Mouse (Mus musculus) myocyte (in vitro differentiated cells): Measurements from ENCODE around the gene Tjp1. TPM values are rescaled to one million over a fixed set of nuclear protein-coding genes. Genes with fewer than 3 reads are reported as not detected.

ENCODE experiments used
- H3K27me3 ChIP-seq: one replicate; pipeline ENCODE4 v1.6.1; 2011; ENCODE audit not compliant: control insufficient read depth, insufficient read depth, insufficient read length
- H3K36me3 ChIP-seq: one replicate; pipeline ENCODE4 v1.6.1; 2011; ENCODE audit not compliant: control insufficient read depth, insufficient read depth
- H3K4me2 ChIP-seq: one replicate; pipeline ENCODE4 v1.6.1; 2011; ENCODE audit warnings: low read depth, control low read depth
- H3K4me3 ChIP-seq: one replicate; pipeline ENCODE4 v1.5.1; 2011; ENCODE audit warnings: mild to moderate bottlenecking, control low read depth, moderate library complexity
- H3K79me2 ChIP-seq: one replicate; pipeline ENCODE4 v1.6.1; 2011; ENCODE audit not compliant: control insufficient read depth, insufficient read depth
- H3ac ChIP-seq: one replicate; pipeline ENCODE4 v1.6.1; 2011; ENCODE audit not compliant: control insufficient read depth, insufficient read length
- CEBPB ChIP-seq: IDR thresholded peaks from 2 replicates; pipeline ENCODE4 v1.6.1; 2011; ENCODE audit warnings: mild to moderate bottlenecking, moderate library complexity; ENCODE audit not compliant: poor library complexity, insufficient read depth, severe bottlenecking
- E2F4 ChIP-seq: IDR thresholded peaks from one replicate; pipeline ENCODE4 v1.6.1; 2011; ENCODE audit warnings: mild to moderate bottlenecking, control low read depth, moderate library complexity; ENCODE audit not compliant: insufficient read depth
- MAX ChIP-seq: IDR thresholded peaks from one replicate; pipeline ENCODE4 v1.6.1; 2011; ENCODE audit warnings: low read depth, mild to moderate bottlenecking, control low read depth
- MYOD1 ChIP-seq, 3 experiments: IDR thresholded peaks; one replicate each; pipeline ENCODE4 v1.6.1; 2011; ENCODE audit warnings: control low read depth in 2 of 3, low read depth in 2 of 3, mild to moderate bottlenecking in 2 of 3, moderate library complexity in 1 of 3; ENCODE audit not compliant: insufficient read length in 2 of 3, control insufficient read depth in 1 of 3
- MYOG ChIP-seq, 3 experiments: IDR thresholded peaks; one replicate each; pipeline ENCODE4 v1.6.1; 2011; ENCODE audit warnings: control low read depth in 2 of 3, low read depth in 2 of 3, mild to moderate bottlenecking in 2 of 3; ENCODE audit not compliant: insufficient read length in 2 of 3, control insufficient read depth in 1 of 3, insufficient read depth in 1 of 3
- POLR2A ChIP-seq: IDR thresholded peaks from one replicate; pipeline ENCODE4 v1.6.1; 2011; ENCODE audit warnings: low read depth, mild to moderate bottlenecking, control low read depth, moderate library complexity; ENCODE audit not compliant: insufficient read length
- POLR2AphosphoS2 ChIP-seq: IDR thresholded peaks from one replicate; pipeline ENCODE4 v1.6.1; 2011; ENCODE audit warnings: low read depth, control low read depth; ENCODE audit not compliant: insufficient read length
- REST ChIP-seq: IDR thresholded peaks from one replicate; pipeline ENCODE4 v1.6.1; 2011; ENCODE audit warnings: mild to moderate bottlenecking, control low read depth, moderate library complexity; ENCODE audit not compliant: insufficient read depth, insufficient read length
- SRF ChIP-seq: IDR thresholded peaks from one replicate; pipeline ENCODE4 v1.6.1; 2011; ENCODE audit warnings: low read depth; ENCODE audit not compliant: control insufficient read depth, insufficient read length
- TCF12 ChIP-seq: IDR thresholded peaks from one replicate; pipeline ENCODE4 v1.6.1; 2011; ENCODE audit warnings: mild to moderate bottlenecking, control low read depth; ENCODE audit not compliant: poor library complexity, insufficient read depth, severe bottlenecking
- TCF3 ChIP-seq: IDR thresholded peaks from one replicate; pipeline ENCODE4 v1.6.1; 2011; ENCODE audit warnings: low read depth, control low read depth; ENCODE audit not compliant: insufficient read length
- USF1 ChIP-seq: IDR thresholded peaks from one replicate; pipeline ENCODE4 v1.6.1; 2011; ENCODE audit warnings: low read depth, mild to moderate bottlenecking, control low read depth, moderate library complexity
- polyA plus RNA-seq: library from polyadenylated mRNA; unstranded; fragments of >200 nt; fragmentation: generic; extraction: Trizol; gene quantifications from one replicate; pipeline ENCODE4 v1.2.1, GENCODE M21; 2012; ENCODE audit warnings: missing spikeins

Gene Tjp1
- polyA plus RNA-seq, 1 experiment: 24.3 TPM

- no peak overlapping the region for H3K4me3 ChIP-seq
- H3K4me2 ChIP-seq: no peak overlapping the region
These were observed 248.3 kb downstream of the Tjp1 start for GRCm38 (mm10) chr7:65279277-65279676.

GRCm38 (mm10) chr7:65275761-65276160, 251.8 kb downstream of the Tjp1 start:
- H3K4me2 ChIP-seq: no peak overlapping the region
- no peak overlapping the region for H3K4me3 ChIP-seq
- H3K79me2 ChIP-seq: no peaks in the 10 kb centered on the region
- H3ac ChIP-seq: no peak overlapping the region
- no peak for TF ChIP-seq E2F4
- no peak for TF ChIP-seq USF1
- no peak for TF ChIP-seq MYOD1 (IDR thresholded peaks at IDR 0.05; ENCODE audit: control insufficient read depth in 1 of 3, insufficient read length in 2 of 3, low read depth in 2 of 3)
- no peak for TF ChIP-seq TCF12
- TF ChIP-seq POLR2A: no peak
- peaks cover 22% of the 10 kb centered on the region for H3K27me3 ChIP-seq
- no peaks in the 10 kb centered on the region for H3K36me3 ChIP-seq

More at GRCm38 (mm10) chr7:65279277-65279676, 248.3 kb downstream of the Tjp1 start:
- no peaks in the 10 kb centered on the region for H3K36me3 ChIP-seq
- H3ac ChIP-seq: no peak overlapping the region
- peaks cover 30% of the 10 kb centered on the region for H3K27me3 ChIP-seq
- no peaks in the 10 kb centered on the region for H3K79me2 ChIP-seq
- no peak for TF ChIP-seq USF1
- TF ChIP-seq MYOD1 (IDR thresholded peaks at IDR 0.05; ENCODE audit: control insufficient read depth in 1 of 3, insufficient read length in 2 of 3, low read depth in 2 of 3): no peak
- TF ChIP-seq POLR2AphosphoS2: no peak
- no peak for TF ChIP-seq E2F4
- TF ChIP-seq MAX: no peak
- TF ChIP-seq MYOG (IDR thresholded peaks at IDR 0.05; ENCODE audit: control insufficient read depth in 1 of 3, insufficient read depth in 1 of 3, insufficient read length in 2 of 3, low read depth in 2 of 3): no peak
- TF ChIP-seq REST: no peak
- no peak for TF ChIP-seq CEBPB
- no peak for TF ChIP-seq POLR2A
- no peak for TF ChIP-seq TCF12
- no peak for TF ChIP-seq SRF

- H3K4me2 ChIP-seq: no peak overlapping the region
- H3K36me3 ChIP-seq: no peaks in the 10 kb centered on the region
- TF ChIP-seq CEBPB: no peak
- TF ChIP-seq MAX: no peak
- TF ChIP-seq MYOG (IDR thresholded peaks at IDR 0.05; ENCODE audit: control insufficient read depth in 1 of 3, insufficient read depth in 1 of 3, insufficient read length in 2 of 3, low read depth in 2 of 3): no peak
- TF ChIP-seq REST: no peak
- TF ChIP-seq TCF12: no peak
- no peak for TF ChIP-seq E2F4
- no peak for TF ChIP-seq TCF3
- no peak for TF ChIP-seq POLR2A
- no peak for TF ChIP-seq USF1
- no peak for TF ChIP-seq MYOD1 (IDR thresholded peaks at IDR 0.05; ENCODE audit: control insufficient read depth in 1 of 3, insufficient read length in 2 of 3, low read depth in 2 of 3)
- TF ChIP-seq SRF: no peak
- peaks cover 28% of the 10 kb centered on the region for H3K27me3 ChIP-seq
- H3ac ChIP-seq: no peak overlapping the region
- no peaks in the 10 kb centered on the region for H3K79me2 ChIP-seq
- no peak overlapping the region for H3K4me3 ChIP-seq
These were observed 253.4 kb downstream of the Tjp1 start for GRCm38 (mm10) chr7:65274216-65274615.

- Histone ChIP-seq H3K4me2 (no peak overlapping the region), H3K36me3 (no peaks in the 10 kb centered on the region), H3K79me2 (no peaks in the 10 kb centered on the region), H3K4me3 (no peak overlapping the region), H3K27me3 (peaks cover 28% of the 10 kb centered on the region), H3ac (no peak overlapping the region)
- TF ChIP-seq TCF12 (no peak), MAX (no peak), MYOD1 (IDR thresholded peaks at IDR 0.05; ENCODE audit: control insufficient read depth in 1 of 3, insufficient read length in 2 of 3, low read depth in 2 of 3) (no peak), REST (no peak), MYOG (IDR thresholded peaks at IDR 0.05; ENCODE audit: control insufficient read depth in 1 of 3, insufficient read depth in 1 of 3, insufficient read length in 2 of 3, low read depth in 2 of 3) (no peak), CEBPB (no peak), POLR2A (no peak), TCF3 (no peak), POLR2AphosphoS2 (no peak), USF1 (no peak), SRF (no peak)
These were observed 277.9 kb downstream of the Tjp1 start for GRCm38 (mm10) chr7:65249656-65250055.

Other genes with a start within 250 kb of the Tjp1 start
- 3.3 TPM for gene Tarsl2, start 117.1 kb upstream of the Tjp1 start, polyA plus RNA-seq
- 37.8 TPM for gene Tm2d3, start 163.4 kb upstream of the Tjp1 start, polyA plus RNA-seq